Mouse (Mus musculus): Measurements from ENCODE around the gene 4930522H14Rik. TPM values are rescaled to one million over a fixed set of nuclear protein-coding genes. Genes with fewer than 3 reads are reported as not detected.

Gene 4930522H14Rik
- polyA plus RNA-seq, 1 experiment from 2014 or later: not detected

DNA sequence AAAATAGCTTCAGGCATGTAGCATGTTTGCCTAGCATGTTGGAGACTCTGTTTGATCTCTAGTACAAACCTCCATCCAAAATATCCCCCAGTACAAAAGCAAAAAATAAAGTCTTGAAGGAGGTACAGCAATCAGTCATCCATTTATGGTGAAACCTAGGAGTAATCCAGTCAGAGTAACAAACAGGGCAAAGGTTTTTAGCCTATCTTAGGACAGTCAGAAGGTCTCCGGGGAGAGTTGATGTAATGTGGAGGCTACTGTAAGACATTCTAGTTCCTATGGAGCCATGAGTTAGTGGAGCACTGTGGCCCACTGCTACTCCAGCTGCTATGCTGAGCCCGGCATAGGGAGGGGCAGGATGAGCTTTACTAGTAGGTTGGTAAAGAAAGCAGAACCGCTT is 58.5 kb downstream of the 4930522H14Rik start:
- Histone ChIP-seq H3K4me3 (no peak overlapping the region), H3K27me3 (no peaks in the 10 kb centered on the region), H3K4me1 (peaks cover 8% of the 10 kb centered on the region; the same call in 1 of the 2 replicates), H3K9me3 (no peaks in the 10 kb centered on the region), H3K36me3 (no peaks in the 10 kb centered on the region), H3K4me2 (no peak overlapping the region), H3K9ac (no peak overlapping the region), H3K27ac (no peak overlapping the region)
- ATAC-seq (ENCODE audit: borderline replicate concordance, extremely low read depth, low FRiP score, low TSS enrichment): no peak
- WGBS: 94% methylated on average over 3 of the region's 3 CpGs

DNA sequence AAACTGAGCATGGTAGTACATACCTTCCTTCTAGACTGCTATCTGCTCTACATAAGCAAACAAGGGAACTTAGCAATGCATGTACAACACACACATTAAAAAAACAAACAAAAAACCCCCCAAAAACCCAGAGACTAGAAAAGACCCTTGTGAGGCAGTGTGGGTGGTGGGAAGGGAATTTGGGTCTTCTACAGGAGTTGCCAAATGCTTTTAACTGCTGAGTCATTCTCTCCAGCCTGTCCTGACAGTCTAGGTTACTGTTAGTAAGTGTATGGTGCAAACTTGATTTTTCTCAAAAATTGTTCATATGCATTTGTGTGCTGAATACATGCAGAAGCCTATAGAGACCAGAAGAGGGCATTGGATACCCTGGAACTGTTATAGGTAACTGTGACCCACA is 59.5 kb downstream of the 4930522H14Rik start:
- Histone ChIP-seq H3K9ac (no peak overlapping the region), H3K4me2 (no peak overlapping the region), H3K27ac (no peak overlapping the region), H3K27me3 (no peaks in the 10 kb centered on the region), H3K9me3 (no peaks in the 10 kb centered on the region), H3K4me3 (no peak overlapping the region), H3K4me1 (peaks cover 8% of the 10 kb centered on the region; the same call in 1 of the 2 replicates), H3K36me3 (no peaks in the 10 kb centered on the region)
- ATAC-seq (ENCODE audit: borderline replicate concordance, extremely low read depth, low FRiP score, low TSS enrichment): no peak

DNA sequence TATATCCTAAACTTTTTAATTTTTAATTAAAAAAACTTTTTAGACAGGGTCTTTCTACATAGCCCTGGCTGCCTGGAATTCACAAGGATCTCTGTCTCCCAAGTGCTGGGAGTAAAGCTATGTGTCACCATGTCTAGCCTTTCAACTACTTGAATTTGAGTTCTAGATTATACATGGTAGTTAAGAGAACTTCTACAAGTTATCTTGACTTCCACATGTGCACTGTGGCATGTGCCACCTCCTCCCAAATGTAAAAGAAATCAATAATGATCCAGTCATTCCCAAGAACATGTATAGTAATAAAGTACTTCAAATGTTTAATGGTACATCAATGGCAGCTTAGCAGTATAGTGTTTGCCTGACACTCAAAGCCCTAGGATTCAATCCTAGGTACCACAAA is 63.4 kb downstream of the 4930522H14Rik start:
- Histone ChIP-seq H3K4me3 (no peak overlapping the region), H3K9ac (no peak overlapping the region), H3K9me3 (no peaks in the 10 kb centered on the region), H3K4me2 (no peak overlapping the region), H3K27ac (no peak overlapping the region), H3K27me3 (no peaks in the 10 kb centered on the region), H3K36me3 (no peaks in the 10 kb centered on the region), H3K4me1 (no peaks in the 10 kb centered on the region)
- no peak for ATAC-seq (ENCODE audit: borderline replicate concordance, extremely low read depth, low FRiP score, low TSS enrichment)

DNA sequence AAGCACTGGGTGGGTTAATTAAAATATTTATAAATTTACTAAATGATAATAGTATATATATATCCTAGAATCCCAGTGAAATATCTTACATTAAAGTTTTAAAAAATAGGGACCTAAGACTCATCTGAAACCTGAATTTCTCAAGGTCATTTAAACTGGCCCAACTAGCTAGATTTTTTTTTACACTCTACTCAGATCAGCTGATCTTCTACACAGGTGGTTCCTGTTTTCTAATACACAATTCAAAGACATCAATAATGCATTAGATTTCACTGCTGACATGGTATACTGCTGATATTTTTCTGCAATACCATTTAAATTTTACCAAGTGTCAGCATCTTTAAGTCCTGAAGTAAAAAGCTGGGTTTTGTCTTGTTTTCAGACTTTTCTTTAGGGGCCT is 67.2 kb downstream of the 4930522H14Rik start:
- peaks cover 13% of the 10 kb centered on the region for H3K4me1 ChIP-seq
- ATAC-seq (ENCODE audit: borderline replicate concordance, extremely low read depth, low FRiP score, low TSS enrichment): no peak

DNA sequence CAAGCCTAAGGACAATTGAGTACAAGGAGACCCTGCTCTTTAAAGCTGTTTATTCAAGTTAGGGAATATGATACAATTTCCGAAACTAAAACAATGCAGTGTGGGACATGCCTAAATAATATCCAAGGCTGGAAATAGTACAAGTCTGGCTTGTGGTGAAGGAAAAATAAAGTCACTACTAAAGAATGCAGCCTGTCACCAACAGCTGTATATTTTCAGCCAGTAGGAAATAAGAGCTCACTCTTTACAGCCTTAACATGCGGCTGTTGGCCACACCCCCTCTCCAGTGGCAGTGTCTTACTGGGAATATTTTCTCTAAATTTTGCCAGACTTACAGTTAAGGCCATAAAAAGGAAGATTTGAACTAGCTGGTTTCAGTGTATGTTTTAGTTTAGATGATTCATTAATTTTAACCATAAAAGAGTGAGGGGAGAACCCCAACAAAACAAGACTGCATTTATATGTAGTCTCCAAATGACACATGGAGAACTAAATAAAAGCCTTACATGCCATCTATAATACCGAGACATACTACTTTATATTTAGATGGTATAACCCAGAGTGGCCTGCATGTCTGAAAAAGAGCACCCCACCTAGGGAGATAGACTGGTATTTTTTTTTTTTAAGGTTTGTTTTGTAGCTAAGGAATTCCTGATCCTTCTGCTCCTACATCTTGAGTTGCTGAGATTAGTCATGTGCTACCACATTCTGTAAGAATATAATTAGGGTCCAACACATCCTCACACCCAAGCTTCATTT is 70.5 kb downstream of the 4930522H14Rik start:
- 0 out of 2 replicates have a peak, but pooled peaks cover 2% of the 10 kb centered on the region for H3K36me3 ChIP-seq
- peak overlapping the region; percentile 31 for H3K4me2 ChIP-seq
- H3K9ac ChIP-seq: no peak overlapping the region
- WGBS: 29% methylated on average over 3 of the region's 3 CpGs
- peak; percentile 98 for ATAC-seq (ENCODE audit: borderline replicate concordance, extremely low read depth, low FRiP score, low TSS enrichment)
- H3K4me1 ChIP-seq: peaks cover 13% of the 10 kb centered on the region
- H3K27ac ChIP-seq: peak overlapping the region; percentile 95
- no peaks in the 10 kb centered on the region for H3K9me3 ChIP-seq
- no peaks in the 10 kb centered on the region for H3K27me3 ChIP-seq
- H3K4me3 ChIP-seq: no peak overlapping the region

More for the DNA sequence above, 67.2 kb downstream of the 4930522H14Rik start:
- no peaks in the 10 kb centered on the region for H3K36me3 ChIP-seq
- H3K27me3 ChIP-seq: no peaks in the 10 kb centered on the region
- no peaks in the 10 kb centered on the region for H3K9me3 ChIP-seq
- no peak overlapping the region for H3K4me2 ChIP-seq
- H3K9ac ChIP-seq: no peak overlapping the region
- no peak overlapping the region for H3K4me3 ChIP-seq
- no peak overlapping the region for H3K27ac ChIP-seq

DNA sequence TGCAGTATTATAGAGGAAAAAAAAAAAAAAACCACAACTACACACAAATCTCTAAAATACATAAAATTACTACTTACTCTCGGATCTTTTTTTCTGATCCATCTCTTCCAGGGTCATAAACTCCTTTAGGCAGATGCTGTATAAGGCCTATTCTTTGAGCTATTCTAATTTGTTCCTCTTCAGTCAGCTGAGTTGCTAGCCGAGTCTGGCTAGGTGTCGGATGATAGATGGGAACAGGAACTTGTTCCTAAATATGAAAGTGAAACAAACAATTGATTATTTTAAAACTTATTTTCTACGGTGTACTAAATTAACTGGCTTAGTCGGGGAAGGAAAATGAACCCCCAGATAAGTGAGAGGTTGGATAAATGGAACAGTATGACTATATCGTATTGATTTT is 74.3 kb downstream of the 4930522H14Rik start:
- no peaks in the 10 kb centered on the region for H3K9me3 ChIP-seq
- H3K27ac ChIP-seq: no peak overlapping the region
- 75% methylated on average over 6 of the region's 6 CpGs for WGBS
- peaks cover 13% of the 10 kb centered on the region for H3K4me1 ChIP-seq
- no peak overlapping the region for H3K9ac ChIP-seq
- no peak overlapping the region for H3K4me2 ChIP-seq
- no peak for ATAC-seq (ENCODE audit: borderline replicate concordance, extremely low read depth, low FRiP score, low TSS enrichment)
- no peaks in the 10 kb centered on the region for H3K27me3 ChIP-seq
- no peak overlapping the region for H3K4me3 ChIP-seq
- H3K36me3 ChIP-seq: peaks cover 16% of the 10 kb centered on the region; the same call in 1 of the 2 replicates

Other genes with a start within 250 kb of the 4930522H14Rik start
- gene Ttc39a, start 124.7 kb downstream of the 4930522H14Rik start, polyA plus RNA-seq (2015; fragmentation: Nextera tagmentation; extraction: Ambion mirVana): 6.3 and 6.5 TPM in 2 replicates
- gene Rnf11, start 46.6 kb downstream of the 4930522H14Rik start, polyA plus RNA-seq (2015; fragmentation: Nextera tagmentation; extraction: Ambion mirVana): 41.3 and 43.3 TPM in 2 replicates
- 16.7 and 18.0 TPM in 2 replicates for gene Cdkn2c, start 135.9 kb upstream of the 4930522H14Rik start, polyA plus RNA-seq (2015; fragmentation: Nextera tagmentation; extraction: Ambion mirVana)
- 24.3 and 25.0 TPM in 2 replicates for gene Faf1, start 145.3 kb upstream of the 4930522H14Rik start, polyA plus RNA-seq (2015; fragmentation: Nextera tagmentation; extraction: Ambion mirVana)